Mouse (Mus musculus) stomach, embryonic 16.5 days (tissue): Measurements from ENCODE around the gene Lgals3. TPM values are rescaled to one million over a fixed set of nuclear protein-coding genes. Genes with fewer than 3 reads are reported as not detected.
A peak's percentile ranks its signal among the peaks of the same experiment; 100 is the strongest.

Experiments
- ATAC-seq: fragments of 200-750 bp; cut with Nextera tagmentation; 2 replicates; pipeline ENCODE4 v1.8.0; 2017; ENCODE audit warnings: moderate number of reproducible peaks, moderate TSS enrichment; ENCODE audit not compliant: insufficient read depth, low FRiP score
- H3K27ac ChIP-seq: fragments of 300-500 bp; sonication (generic); 2 replicates; pipeline ENCODE4 v1.5.1; 2014; ENCODE audit warnings: low read length
- H3K27me3 ChIP-seq: fragments of 300-500 bp; sonication (generic); 2 replicates; pipeline ENCODE4 v1.6.1; 2014; ENCODE audit warnings: low read length, control low read depth, mixed read lengths; ENCODE audit not compliant: control insufficient read depth, insufficient read depth
- H3K36me3 ChIP-seq: fragments of 300-500 bp; sonication (generic); 2 replicates; pipeline ENCODE4 v1.6.1; 2014; ENCODE audit warnings: low read length; ENCODE audit not compliant: control insufficient read depth, insufficient read depth
- H3K4me1 ChIP-seq: fragments of 300-500 bp; sonication (generic); 2 replicates; pipeline ENCODE4 v1.6.1; 2014; ENCODE audit warnings: low read length, control low read depth, mixed read lengths; ENCODE audit not compliant: control insufficient read depth, insufficient read depth
- H3K4me2 ChIP-seq: fragments of 300-500 bp; sonication (generic); 2 replicates; pipeline ENCODE4 v1.6.1; 2014; ENCODE audit warnings: low read depth, low read length, mixed read lengths
- H3K4me3 ChIP-seq: fragments of 300-500 bp; sonication (generic); replicated peaks from 2 replicates; pipeline ENCODE4 v1.5.1; 2014; ENCODE audit warnings: mild to moderate bottlenecking, low read length
- H3K9ac ChIP-seq: fragments of 300-500 bp; sonication (generic); 2 replicates; pipeline ENCODE4 v1.6.1; 2014; ENCODE audit warnings: low read length
- H3K9me3 ChIP-seq: fragments of 300-500 bp; sonication (generic); replicated peaks from 2 replicates; pipeline ENCODE4 v1.6.1; 2016; ENCODE audit warnings: low read length, control low read depth; ENCODE audit not compliant: control insufficient read depth
- WGBS: fragments of 180-500 bp; shearing (Covaris S2); extraction: QIAGEN DNeasy Blood & Tissue Kit; methylation state at CpG from one replicate; pipeline ENCODE4 v1.1.7; 2014; 5-methylcytosine and 5-hydroxymethylcytosine counted together
- polyA plus RNA-seq: library from polyadenylated mRNA; unstranded; fragments of >200 nt; fragmentation: Nextera tagmentation; extraction: Ambion mirVana; gene quantifications from 2 replicates; pipeline ENCODE4 v1.2.1, GENCODE M21; 2015

Gene Lgals3
- polyA plus RNA-seq, 1 experiment from 2014 or later = 95.3 TPM

- no peak for ATAC-seq
- peaks cover 8% of the 10 kb centered on the region for H3K4me1 ChIP-seq
- no peak overlapping the region for H3K4me2 ChIP-seq
- no peak overlapping the region for H3K4me3 ChIP-seq
- no peak overlapping the region for H3K9ac ChIP-seq
- H3K36me3 ChIP-seq = no peaks in the 10 kb centered on the region
- peaks cover 10% of the 10 kb centered on the region for H3K27me3 ChIP-seq
- peak overlapping the region; percentile 62; the same call in 1 of the 2 replicates for H3K27ac ChIP-seq
- no peaks in the 10 kb centered on the region for H3K9me3 ChIP-seq
- 64% methylated on average over 6 of the region's 7 CpGs for WGBS
These were observed 10.8 kb downstream of the Lgals3 start for GRCm38 (mm10) chr14:47378336-47378735.

DNA sequence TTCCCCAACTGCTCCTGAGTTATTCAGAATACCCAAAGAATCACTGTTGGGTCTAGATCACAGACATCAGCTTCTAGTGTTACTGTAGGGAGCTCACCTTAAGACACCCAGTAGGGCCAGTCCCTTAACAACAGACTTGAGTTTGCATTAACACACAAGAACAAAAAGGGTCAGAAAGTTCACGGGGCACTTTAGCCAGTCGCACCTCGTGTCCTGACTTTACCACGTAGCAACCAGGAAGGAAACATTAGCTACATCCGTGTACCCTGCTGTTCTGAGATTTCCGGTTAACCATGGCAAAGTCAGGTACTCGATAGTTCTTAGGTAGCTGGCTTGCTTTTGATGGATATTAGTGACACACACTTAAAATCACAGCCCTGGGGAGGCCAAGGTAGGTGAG is 16.4 kb downstream of the Lgals3 start:
- no peak overlapping the region for H3K9ac ChIP-seq
- H3K9me3 ChIP-seq = no peaks in the 10 kb centered on the region
- no peak overlapping the region; the same call in 1 of the 2 replicates for H3K27ac ChIP-seq
- no peaks in the 10 kb centered on the region for H3K4me1 ChIP-seq
- ATAC-seq = no peak
- no peaks in the 10 kb centered on the region for H3K27me3 ChIP-seq
- peaks cover 9% of the 10 kb centered on the region for H3K36me3 ChIP-seq
- no peak overlapping the region for H3K4me3 ChIP-seq
- WGBS = 83% methylated on average over 7 of the region's 7 CpGs
- no peak overlapping the region for H3K4me2 ChIP-seq

DNA sequence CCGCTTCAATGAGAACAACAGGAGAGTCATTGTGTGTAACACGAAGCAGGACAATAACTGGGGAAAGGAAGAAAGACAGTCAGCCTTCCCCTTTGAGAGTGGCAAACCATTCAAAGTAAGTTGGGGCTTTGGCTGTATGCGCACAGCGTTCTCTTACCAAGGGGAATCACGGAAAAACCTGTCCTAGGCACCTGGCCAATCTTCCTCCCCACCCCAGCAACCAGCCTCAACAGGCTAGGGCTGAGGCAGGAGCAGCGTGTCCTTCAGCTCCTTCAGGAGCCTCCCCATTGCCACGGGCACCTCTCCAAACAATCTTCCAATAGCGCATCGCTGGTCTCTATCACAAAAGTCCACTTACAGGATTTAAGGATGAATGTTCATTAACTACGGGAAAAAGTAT is 17.1 kb downstream of the Lgals3 start:
- H3K36me3 ChIP-seq = peaks cover 12% of the 10 kb centered on the region
- no peaks in the 10 kb centered on the region for H3K4me1 ChIP-seq
- no peak overlapping the region for H3K4me2 ChIP-seq
- H3K4me3 ChIP-seq = no peak overlapping the region
- no peak for ATAC-seq
- H3K9ac ChIP-seq = no peak overlapping the region
- H3K27ac ChIP-seq = no peak overlapping the region
- H3K27me3 ChIP-seq = no peaks in the 10 kb centered on the region
- H3K9me3 ChIP-seq = no peaks in the 10 kb centered on the region
- 80% methylated on average over 10 of the region's 10 CpGs for WGBS

GRCm38 (mm10) chr14:47386125-47386524 is 18.6 kb downstream of the Lgals3 start:
- Histone ChIP-seq H3K4me1 (no peaks in the 10 kb centered on the region), H3K27me3 (no peaks in the 10 kb centered on the region), H3K4me3 (no peak overlapping the region), H3K4me2 (no peak overlapping the region), H3K9me3 (no peaks in the 10 kb centered on the region), H3K36me3 (peaks cover 12% of the 10 kb centered on the region), H3K9ac (no peak overlapping the region), H3K27ac (no peak overlapping the region)
- 76% methylated on average over 11 of the region's 11 CpGs for whole genome bisulfite sequencing
- ATAC-seq = no peak

DNA sequence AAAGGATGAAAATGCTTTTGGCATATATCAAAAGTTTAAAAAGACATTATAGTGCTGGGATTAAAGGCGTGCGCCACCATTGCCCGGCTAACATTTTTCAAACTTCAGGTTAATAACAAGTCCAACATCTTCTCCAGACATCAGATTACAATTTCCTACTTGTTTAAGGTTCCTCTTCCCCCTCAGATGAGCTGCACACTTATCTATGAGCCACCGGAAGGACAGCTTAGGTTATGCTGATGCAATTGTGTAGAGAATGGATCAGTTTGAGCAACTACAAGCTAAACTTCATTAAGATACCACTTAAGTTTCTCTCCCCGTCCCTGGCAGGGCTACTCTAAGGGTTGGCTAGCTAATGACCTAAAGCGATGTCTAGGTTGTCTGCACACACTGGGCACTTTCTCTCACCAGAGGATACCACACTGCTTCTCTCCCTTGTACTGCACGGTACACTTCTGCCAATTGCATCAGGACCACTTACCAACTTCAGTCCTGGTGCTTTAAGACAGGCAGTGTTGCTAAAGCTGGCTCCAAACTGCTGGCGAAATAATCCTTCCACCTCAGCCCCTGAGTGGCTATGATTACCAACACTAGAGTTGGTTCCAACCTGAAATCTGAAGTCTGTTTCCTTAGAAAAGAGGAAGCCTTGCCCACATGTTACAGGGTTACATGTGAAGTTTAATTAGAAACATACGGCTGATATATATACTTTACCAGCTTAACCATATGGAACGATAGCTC is 26.0 kb downstream of the Lgals3 start:
- Histone ChIP-seq H3K9ac (no peak overlapping the region), H3K36me3 (peaks cover 18% of the 10 kb centered on the region), H3K27ac (no peak overlapping the region), H3K4me2 (no peak overlapping the region), H3K4me1 (no peaks in the 10 kb centered on the region), H3K4me3 (no peak overlapping the region), H3K9me3 (no peaks in the 10 kb centered on the region), H3K27me3 (no peaks in the 10 kb centered on the region)
- WGBS = 93% methylated on average over 10 of the region's 10 CpGs
- ATAC-seq = no peak

- H3K36me3 ChIP-seq = peaks cover 20% of the 10 kb centered on the region
- WGBS = 96% methylated on average over 6 of the region's 6 CpGs
- H3K27ac ChIP-seq = no peak overlapping the region
- no peak overlapping the region for H3K4me3 ChIP-seq
- no peaks in the 10 kb centered on the region for H3K4me1 ChIP-seq
- H3K9ac ChIP-seq = no peak overlapping the region
- no peak overlapping the region for H3K4me2 ChIP-seq
- H3K27me3 ChIP-seq = no peaks in the 10 kb centered on the region
- no peaks in the 10 kb centered on the region for H3K9me3 ChIP-seq
- ATAC-seq = no peak
These were observed 27.5 kb downstream of the Lgals3 start for GRCm38 (mm10) chr14:47395007-47395406.

DNA sequence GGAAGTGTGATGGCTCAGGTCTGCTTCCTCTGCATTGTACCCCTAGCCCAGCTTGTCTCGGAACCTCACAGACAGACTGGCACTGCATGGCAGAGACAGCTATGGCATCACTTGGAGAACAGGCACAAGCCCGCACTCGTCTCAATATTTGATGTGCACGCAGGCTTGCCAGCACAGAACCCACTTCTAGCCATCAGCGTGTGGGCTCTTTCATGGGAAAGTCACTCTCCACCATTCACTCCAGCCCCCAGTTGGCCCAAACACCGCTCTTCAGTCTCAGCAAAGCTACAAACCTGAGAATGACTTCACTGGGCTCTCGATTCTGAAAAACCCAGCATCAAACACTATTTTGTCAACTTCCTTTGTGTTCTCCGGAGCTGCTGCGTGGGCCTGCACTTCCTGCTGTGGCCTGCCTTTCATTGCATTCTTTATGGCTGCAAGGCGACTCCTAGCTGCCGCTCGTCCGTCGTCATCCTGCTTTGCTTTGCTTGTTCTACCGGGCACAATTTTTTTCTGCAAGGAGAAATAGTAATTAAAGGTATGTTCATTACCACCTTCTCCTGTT is 28.0 kb downstream of the Lgals3 start:
- Histone ChIP-seq H3K27ac (peak overlapping the region; percentile 12; the same call in 1 of the 2 replicates), H3K9ac (no peak overlapping the region), H3K4me2 (no peak overlapping the region), H3K36me3 (peaks cover 20% of the 10 kb centered on the region), H3K4me3 (no peak overlapping the region), H3K4me1 (no peaks in the 10 kb centered on the region), H3K27me3 (no peaks in the 10 kb centered on the region), H3K9me3 (no peaks in the 10 kb centered on the region)
- ATAC-seq = no peak
- WGBS = 89% methylated on average over 15 of the region's 15 CpGs

GRCm38 (mm10) chr14:47396165-47396652 is 28.7 kb downstream of the Lgals3 start:
- no peak overlapping the region for H3K9ac ChIP-seq

GRCm38 (mm10) chr14:47402735-47403134 is 35.2 kb downstream of the Lgals3 start:
- Histone ChIP-seq H3K9ac (no peak overlapping the region), H3K36me3 (peaks cover 33% of the 10 kb centered on the region), H3K27me3 (no peaks in the 10 kb centered on the region), H3K27ac (no peak overlapping the region), H3K4me3 (no peak overlapping the region), H3K9me3 (no peaks in the 10 kb centered on the region), H3K4me1 (no peaks in the 10 kb centered on the region), H3K4me2 (no peak overlapping the region)
- ATAC-seq = no peak
- WGBS = 84% methylated on average over 8 of the region's 8 CpGs

More at GRCm38 (mm10) chr14:47396165-47396652, 28.7 kb downstream of the Lgals3 start:
- Histone ChIP-seq H3K4me1 (no peaks in the 10 kb centered on the region), H3K4me3 (no peak overlapping the region), H3K4me2 (no peak overlapping the region), H3K27me3 (no peaks in the 10 kb centered on the region), H3K36me3 (peaks cover 22% of the 10 kb centered on the region), H3K27ac (no peak overlapping the region), H3K9me3 (no peaks in the 10 kb centered on the region)
- ATAC-seq = no peak
- WGBS = 63% methylated on average over 5 of the region's 5 CpGs
